Mouse (Mus musculus) kidney, adult 2 months (tissue): ENCODE measurements around the gene Kcnj6. TPM values are rescaled to one million over a fixed set of nuclear protein-coding genes. Genes with fewer than 3 reads are reported as not detected.

Experiments
- DNase-seq: peaks from one replicate; pipeline ENCODE4 v3.0.0; 2021
- H3K27ac ChIP-seq: fragments of 200-500 bp; 2 replicates; pipeline ENCODE4 v1.5.1; 2012; ENCODE audit warnings: low read depth, low read length, control low read depth, inconsistent platforms; ENCODE audit not compliant: insufficient read depth
- H3K27me3 ChIP-seq: fragments of 200-500 bp; replicated peaks from 2 replicates; pipeline ENCODE4 v1.6.1; 2012; ENCODE audit warnings: mild to moderate bottlenecking, moderate library complexity, low read length, inconsistent platforms; ENCODE audit not compliant: control insufficient read depth, insufficient read depth
- H3K36me3 ChIP-seq: fragments of 200-500 bp; 2 replicates; pipeline ENCODE4 v1.6.1; 2012; ENCODE audit warnings: mild to moderate bottlenecking, moderate library complexity, low read length, inconsistent platforms; ENCODE audit not compliant: control insufficient read depth, insufficient read depth
- H3K4me1 ChIP-seq: fragments of 200-500 bp; 2 replicates; pipeline ENCODE4 v1.6.1; 2011; ENCODE audit warnings: low read length; ENCODE audit not compliant: control insufficient read depth, insufficient read depth
- H3K4me3 ChIP-seq: fragments of 200-500 bp; 2 replicates; pipeline ENCODE4 v1.5.1; 2011; ENCODE audit warnings: mild to moderate bottlenecking, low read depth, low read length, control low read depth; ENCODE audit not compliant: insufficient read depth
- CTCF ChIP-seq: fragments of 200-500 bp; conservative IDR thresholded peaks from 2 replicates; pipeline ENCODE4 v1.5.1; 2011; ENCODE audit warnings: low read depth, mild to moderate bottlenecking, control low read depth, low read length, moderate library complexity, mixed read lengths; ENCODE audit not compliant: insufficient read depth, insufficient read length
- POLR2A ChIP-seq: fragments of 200-500 bp; IDR thresholded peaks from one replicate; pipeline ENCODE4 v1.6.1; 2011; ENCODE audit warnings: low read depth, low read length, control low read depth
- WGBS: fragments of 180-500 bp; shearing (Covaris S2); methylation state at CpG from one replicate; pipeline ENCODE4 v1.1.7; 2018; 5-methylcytosine and 5-hydroxymethylcytosine counted together
- polyA plus RNA-seq: library from polyadenylated mRNA; depleted of rRNA; stranded (reverse); fragments of >200 nt; gene quantifications from 2 replicates; pipeline ENCODE4 v1.2.3, GENCODE M21; 2012

Kcnj6 gene
- polyA plus RNA-seq, 1 experiment, result not detected

DNA sequence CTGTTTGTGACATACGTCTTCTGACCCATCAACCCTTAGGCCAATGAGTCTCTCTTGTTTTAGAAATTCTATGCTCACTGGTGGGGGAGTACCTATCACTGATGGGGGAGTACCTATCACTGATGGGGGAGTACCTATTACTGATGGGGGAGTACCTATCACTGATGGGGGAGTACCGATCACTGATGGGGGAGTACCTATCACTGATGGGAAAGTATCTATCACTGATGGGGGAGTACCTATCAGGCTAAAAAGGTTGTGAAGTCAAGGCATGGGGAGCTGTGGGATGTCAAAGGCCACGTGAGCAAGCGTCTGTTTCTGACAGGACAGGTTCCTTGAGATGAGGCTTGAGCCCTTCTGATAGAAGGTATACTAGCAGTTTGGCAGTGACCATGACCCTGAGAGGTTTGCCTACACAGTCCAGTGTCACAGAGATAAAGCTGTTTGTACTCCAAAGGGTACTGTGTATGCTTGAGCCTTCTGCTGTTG is 105.3 kb downstream of the Kcnj6 start:
- no peak for DNase-seq
- Histone ChIP-seq H3K36me3 (no peaks in the 10 kb centered on the region), H3K4me1 (no peaks in the 10 kb centered on the region), H3K4me3 (no peak overlapping the region), H3K27ac (no peak overlapping the region), H3K27me3 (no peaks in the 10 kb centered on the region)
- WGBS, result 90% methylated on average over 4 of the region's 4 CpGs
- no peak for TF ChIP-seq CTCF
- no peak for TF ChIP-seq POLR2A

DNA sequence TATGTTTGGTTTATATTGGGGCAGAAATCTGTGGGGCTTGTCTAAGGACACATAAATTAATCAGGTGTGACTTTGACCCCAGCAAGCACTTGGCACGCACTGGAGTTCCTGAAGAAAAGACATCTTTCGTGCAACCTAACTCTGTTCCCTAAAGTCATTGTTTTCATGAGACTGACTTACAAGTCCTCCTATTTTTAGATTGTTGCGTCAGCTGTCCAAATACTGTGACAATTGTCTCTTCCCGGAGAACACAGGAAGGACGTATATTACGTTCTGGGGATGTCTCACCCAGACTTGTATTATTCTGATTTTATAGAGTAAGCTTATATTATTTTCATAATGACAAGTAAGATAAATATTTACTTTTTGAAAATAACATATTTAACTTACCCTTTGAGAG is 106.9 kb downstream of the Kcnj6 start:
- H3K27me3 ChIP-seq, result no peaks in the 10 kb centered on the region
- no peaks in the 10 kb centered on the region for H3K4me1 ChIP-seq
- 38% methylated on average over 6 of the region's 6 CpGs for WGBS
- TF ChIP-seq POLR2A (no peak), CTCF (no peak)
- no peak overlapping the region for H3K27ac ChIP-seq
- no peaks in the 10 kb centered on the region for H3K36me3 ChIP-seq
- no peak overlapping the region for H3K4me3 ChIP-seq
- DNase-seq, result no peak

DNA sequence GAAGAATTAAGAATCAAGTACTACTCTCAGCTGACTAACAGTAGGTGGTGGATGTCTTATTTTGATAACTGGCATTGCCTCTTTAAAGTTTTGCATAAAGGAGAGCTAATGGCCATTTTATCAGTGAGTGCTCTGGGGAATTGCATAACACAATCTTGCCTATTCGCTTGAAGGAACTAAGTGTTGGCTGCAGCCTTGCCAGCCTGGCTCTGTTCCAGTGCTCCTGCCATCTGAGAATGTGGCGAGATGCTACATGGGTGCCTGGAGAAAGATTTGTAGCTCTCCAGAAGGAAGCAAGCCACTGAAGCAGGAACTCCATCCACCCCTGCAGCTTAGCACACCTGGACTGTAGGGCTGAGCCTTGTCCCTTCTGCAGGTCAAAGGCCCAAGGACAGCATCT is 107.4 kb downstream of the Kcnj6 start:
- no peak overlapping the region for H3K4me3 ChIP-seq
- 29% methylated on average over 2 of the region's 2 CpGs for WGBS
- peak; percentile 30 for DNase-seq
- no peak for TF ChIP-seq POLR2A
- TF ChIP-seq CTCF, result no peak
- H3K36me3 ChIP-seq, result no peaks in the 10 kb centered on the region
- no peaks in the 10 kb centered on the region for H3K27me3 ChIP-seq
- H3K4me1 ChIP-seq, result no peaks in the 10 kb centered on the region
- no peak overlapping the region for H3K27ac ChIP-seq

DNA sequence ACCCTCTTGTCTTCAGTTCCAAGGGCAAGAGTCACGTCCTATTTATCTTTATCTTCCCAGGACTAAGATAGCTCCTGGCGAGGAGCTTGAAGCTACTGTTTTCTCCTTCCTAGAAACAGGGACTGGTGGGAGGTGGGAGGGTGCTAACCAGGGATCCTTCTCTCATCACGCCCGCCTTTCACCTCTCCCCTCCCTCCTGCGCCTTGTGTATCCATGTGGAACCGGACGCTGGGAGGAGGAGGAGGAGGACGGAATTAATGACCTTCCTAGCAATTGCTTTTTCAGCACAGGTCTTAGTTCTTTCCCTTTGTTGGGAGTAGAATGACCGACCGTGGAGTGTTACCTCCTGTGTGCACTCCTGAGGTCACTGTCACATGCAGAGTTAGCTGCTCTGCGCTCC is 108.9 kb downstream of the Kcnj6 start:
- H3K4me1 ChIP-seq, result no peaks in the 10 kb centered on the region
- 26% methylated on average over 11 of the region's 11 CpGs for WGBS
- H3K4me3 ChIP-seq, result no peak overlapping the region
- no peaks in the 10 kb centered on the region for H3K27me3 ChIP-seq
- H3K27ac ChIP-seq, result no peak overlapping the region
- DNase-seq, result no peak
- no peaks in the 10 kb centered on the region for H3K36me3 ChIP-seq
- TF ChIP-seq CTCF, result no peak
- no peak for TF ChIP-seq POLR2A

DNA sequence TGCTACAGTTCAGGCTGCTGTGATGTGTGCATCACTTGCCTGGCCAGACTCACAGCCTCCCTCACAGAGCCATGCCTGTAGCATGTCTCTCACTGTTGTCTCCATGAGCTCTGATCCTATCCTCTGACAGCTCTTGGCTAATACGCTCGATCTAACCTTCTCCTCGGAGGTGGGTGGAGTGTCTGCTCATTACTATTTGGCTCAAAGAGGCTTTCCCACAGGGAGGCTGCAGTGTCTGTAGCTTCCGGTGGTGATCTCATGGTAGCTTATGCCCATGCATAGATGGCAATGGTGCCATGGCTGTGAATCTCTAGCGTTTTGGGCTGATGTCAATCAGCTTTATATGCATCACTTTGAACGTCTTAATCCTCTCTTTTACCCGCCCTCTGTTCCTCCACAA is 111.1 kb downstream of the Kcnj6 start:
- Histone ChIP-seq H3K4me1 (no peaks in the 10 kb centered on the region), H3K36me3 (no peaks in the 10 kb centered on the region), H3K27ac (no peak overlapping the region), H3K4me3 (no peak overlapping the region), H3K27me3 (no peaks in the 10 kb centered on the region)
- no peak for TF ChIP-seq CTCF
- no peak for TF ChIP-seq POLR2A
- WGBS, result 86% methylated on average over 7 of the region's 7 CpGs
- no peak for DNase-seq

DNA sequence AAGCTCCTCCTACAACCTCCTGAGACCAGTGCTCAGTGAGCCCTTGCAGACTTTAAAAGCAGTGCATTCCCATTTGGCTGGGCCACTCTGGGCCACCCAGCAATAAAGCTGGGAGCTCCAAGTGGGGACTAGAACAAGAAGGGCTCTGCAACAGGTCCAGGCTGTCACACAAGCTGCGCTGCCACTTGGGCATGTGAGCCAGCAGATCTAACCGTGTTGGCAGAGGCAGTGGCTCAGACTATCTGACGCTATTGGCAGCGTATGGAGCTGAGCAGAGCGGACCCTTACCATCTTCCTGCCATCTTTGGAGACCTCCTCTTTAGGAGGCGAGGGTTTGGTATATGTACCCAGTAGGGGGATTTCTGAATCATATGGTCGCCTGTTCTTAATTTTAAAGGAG is 112.4 kb downstream of the Kcnj6 start:
- H3K36me3 ChIP-seq, result no peaks in the 10 kb centered on the region
- H3K4me3 ChIP-seq, result no peak overlapping the region
- no peak for TF ChIP-seq CTCF
- no peak for TF ChIP-seq POLR2A
- H3K27ac ChIP-seq, result no peak overlapping the region
- 82% methylated on average over 7 of the region's 7 CpGs for WGBS
- H3K4me1 ChIP-seq, result no peaks in the 10 kb centered on the region
- DNase-seq, result no peak
- no peaks in the 10 kb centered on the region for H3K27me3 ChIP-seq

DNA sequence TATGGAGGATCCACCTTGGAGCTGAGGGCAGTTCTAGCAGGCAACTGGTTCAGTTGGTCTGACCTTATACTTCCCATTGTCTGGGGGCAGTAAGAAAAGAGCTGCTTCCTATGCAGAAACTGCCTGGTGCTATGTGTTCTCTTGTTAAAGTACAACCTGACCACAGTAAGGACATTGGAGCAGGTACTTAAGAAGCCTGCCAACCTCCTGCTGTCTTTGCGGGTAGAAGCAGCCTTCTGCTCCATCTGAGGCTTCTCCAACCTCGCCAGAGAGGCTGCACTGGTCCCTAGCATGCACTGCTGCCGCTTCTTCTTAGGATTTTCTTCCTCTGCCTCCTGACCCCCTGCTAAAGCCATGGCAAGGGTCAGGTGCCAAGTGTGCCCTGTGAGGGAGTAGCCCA is 113.6 kb downstream of the Kcnj6 start:
- H3K4me1 ChIP-seq, result no peaks in the 10 kb centered on the region
- TF ChIP-seq POLR2A, result no peak
- TF ChIP-seq CTCF, result no peak
- WGBS, result 66% methylated on average over 3 of the region's 3 CpGs
- no peak for DNase-seq
- H3K27me3 ChIP-seq, result no peaks in the 10 kb centered on the region
- H3K36me3 ChIP-seq, result no peaks in the 10 kb centered on the region
- no peak overlapping the region for H3K4me3 ChIP-seq
- H3K27ac ChIP-seq, result no peak overlapping the region

DNA sequence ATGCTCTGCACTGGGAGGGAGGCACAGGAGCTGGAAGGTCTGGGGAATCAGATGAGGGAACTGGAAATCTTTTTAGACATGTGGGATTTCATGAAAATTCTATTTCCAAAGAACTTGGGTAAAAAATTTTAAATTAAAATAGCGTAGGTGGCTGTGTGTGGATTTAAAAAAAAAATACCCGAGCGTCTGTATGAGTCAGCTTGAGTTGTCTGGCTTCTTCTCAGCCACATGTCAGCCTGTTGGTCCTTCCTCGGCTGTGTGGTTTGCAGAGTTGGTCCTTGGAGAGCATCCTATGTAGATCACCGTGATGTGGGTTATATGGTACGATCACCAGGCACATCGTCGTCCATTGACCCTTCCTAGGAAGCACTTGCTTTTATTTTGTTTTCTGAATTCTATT is 114.3 kb downstream of the Kcnj6 start:
- Histone ChIP-seq H3K36me3 (no peaks in the 10 kb centered on the region), H3K4me3 (no peak overlapping the region), H3K27me3 (no peaks in the 10 kb centered on the region), H3K27ac (no peak overlapping the region), H3K4me1 (no peaks in the 10 kb centered on the region)
- no peak for TF ChIP-seq POLR2A
- TF ChIP-seq CTCF, result no peak
- no peak for DNase-seq
- 81% methylated on average over 8 of the region's 8 CpGs for WGBS
